9 mouse cellular contexts compared by ENCODE assay signal in genomic region chr19:41800451-41800850, GRCm38 (mm10). TPM values are rescaled to one million over a fixed set of nuclear protein-coding genes. Genes with fewer than 3 reads are reported as not detected.
DNase-seq lines count a peak whose midpoint lies in the region; ATAC-seq and TF ChIP-seq lines count a peak whose summit lies in the region.
"Had no signal": no experiment of that assay in that cellular context is flagged by ENCODE, and none has a peak within 500 bp of the region (broad histone marks: within the 10 kb centered on the region; RNA-seq: fewer than 3 reads in every experiment).

No protein-coding gene starts in this region.

- no peak for TF ChIP-seq POLR2A in MEL (IDR thresholded peaks at IDR 0.05; ENCODE audit: control insufficient read depth in 1 of 2, insufficient read depth in 1 of 2, low read depth in 1 of 2, low read length in 2 of 2, poor library complexity in 1 of 2)

- no peak overlapping the region for H3K27ac ChIP-seq in heart, embryonic 12.5 days (ENCODE audit: poor library complexity, severe bottlenecking)
- H3K27ac ChIP-seq in MEL (ENCODE audit: control insufficient read depth, low read depth, low read length) = no peak overlapping the region
- no peak overlapping the region for H3K27ac ChIP-seq in hindbrain, embryonic 13.5 days
- peak overlapping the region; percentile 95; the same call in 1 of the 2 replicates for H3K27ac ChIP-seq in midbrain, embryonic 10.5 days (replicated peaks)

- TF ChIP-seq RAD21 in MEL (IDR thresholded peaks at IDR 0.05; ENCODE audit: low read depth, low read length) = no peak

- H3K4me2 ChIP-seq in heart, embryonic 12.5 days = peak overlapping the region; percentile 74
- H3K4me2 ChIP-seq in hindbrain, embryonic 13.5 days = peak overlapping the region; percentile 88

- TF ChIP-seq EP300 in MEL (IDR thresholded peaks at IDR 0.05; ENCODE audit: low read depth in 1 of 2, low read length in 2 of 2) = no peak

- no peaks in the 10 kb centered on the region for H3K9me3 ChIP-seq in heart, embryonic 12.5 days (replicated peaks)
- no peaks in the 10 kb centered on the region for H3K9me3 ChIP-seq in MEL (replicated peaks; ENCODE audit: insufficient read depth, low read length)
- H3K9me3 ChIP-seq in hindbrain, embryonic 13.5 days = no peaks in the 10 kb centered on the region
- H3K9me3 ChIP-seq in midbrain, embryonic 10.5 days (replicated peaks) = no peaks in the 10 kb centered on the region; the same call in 1 of the 2 replicates

- peaks cover 13% of the 10 kb centered on the region for H3K4me1 ChIP-seq in heart, embryonic 12.5 days (replicated peaks)
- peaks cover 8 to 18% of the 10 kb centered on the region in 2 experiments for H3K4me1 ChIP-seq in MEL (ENCODE audit: control insufficient read depth in 1 of 2, insufficient read depth in 2 of 2, low read length in 2 of 2)
- H3K4me1 ChIP-seq in hindbrain, embryonic 13.5 days (replicated peaks) = peaks cover 19% of the 10 kb centered on the region
- H3K4me1 ChIP-seq in midbrain, embryonic 10.5 days = peaks cover 43% of the 10 kb centered on the region

- no peaks in the 10 kb centered on the region for H3K27me3 ChIP-seq in heart, embryonic 12.5 days (replicated peaks)
- no peaks in the 10 kb centered on the region for H3K27me3 ChIP-seq in MEL (ENCODE audit: control insufficient read depth in 1 of 2, insufficient read depth in 2 of 2, low read length in 2 of 2)
- H3K27me3 ChIP-seq in hindbrain, embryonic 13.5 days = 0 out of 2 replicates have a peak, but pooled peaks cover 3% of the 10 kb centered on the region
- no peaks in the 10 kb centered on the region for H3K27me3 ChIP-seq in midbrain, embryonic 10.5 days (ENCODE audit: low read depth, poor library complexity, severe bottlenecking)

- peaks cover 35% of the 10 kb centered on the region for H3K79me2 ChIP-seq in MEL (ENCODE audit: control insufficient read depth, insufficient read depth, low read length, poor library complexity)

- no peak for TF ChIP-seq CTCF in MEL (IDR thresholded peaks at IDR 0.05 in 2 of 3, conservative IDR thresholded peaks at IDR 0.05 in 1 of 3; ENCODE audit: control insufficient read depth in 1 of 3, insufficient read depth in 1 of 3, low read depth in 2 of 3, low read length in 3 of 3, poor library complexity in 1 of 3, severe bottlenecking in 1 of 3)

- ATAC-seq in heart, embryonic 12.5 days (ENCODE audit: insufficient number of reproducible peaks, low FRiP score) = no peak
- no peak for ATAC-seq in hindbrain, embryonic 13.5 days (ENCODE audit: low FRiP score)

- H3K36me3 ChIP-seq in heart, embryonic 12.5 days = no peaks in the 10 kb centered on the region
- peaks cover 0 to 13% of the 10 kb centered on the region in 2 experiments; a peak in 2 of 4 replicates for H3K36me3 ChIP-seq in MEL (ENCODE audit: control insufficient read depth in 1 of 2, insufficient read depth in 2 of 2, low read length in 2 of 2)
- no peaks in the 10 kb centered on the region for H3K36me3 ChIP-seq in hindbrain, embryonic 13.5 days
- peaks cover 4% of the 10 kb centered on the region; the same call in 1 of the 2 replicates for H3K36me3 ChIP-seq in midbrain, embryonic 10.5 days

- WGBS in heart, embryonic 12.5 days = 50% methylated on average over 6 of the region's 6 CpGs
- whole genome bisulfite sequencing in hindbrain, embryonic 13.5 days = 49% methylated on average over 6 of the region's 6 CpGs
- WGBS in midbrain, embryonic 10.5 days = 48% methylated on average over 6 of the region's 6 CpGs

- peak overlapping the region; percentile 36; the same call in 1 of the 2 replicates for H3K9ac ChIP-seq in heart, embryonic 12.5 days
- H3K9ac ChIP-seq in MEL (ENCODE audit: control insufficient read depth, low read depth, low read length, poor library complexity, severe bottlenecking) = peak overlapping the region; percentile 87
- H3K9ac ChIP-seq in hindbrain, embryonic 13.5 days = peak overlapping the region; percentile 84

- H3K4me3 ChIP-seq in heart, embryonic 12.5 days = peak overlapping the region; percentile 98
- H3K4me3 ChIP-seq in MEL (ENCODE audit: control insufficient read depth in 1 of 2, insufficient read depth in 1 of 2, low read depth in 2 of 2, low read length in 2 of 2) = peak overlapping the region; percentile 66 to 86
- H3K4me3 ChIP-seq in hindbrain, embryonic 13.5 days = peak overlapping the region; percentile 90
- peak overlapping the region; percentile 88 for H3K4me3 ChIP-seq in midbrain, embryonic 10.5 days

- DNase-seq in heart, adult 18-20 months = no peak
- DNase-seq in MEL (ENCODE audit: low read depth, low spot score) = no peak
- no peak for DNase-seq in midbrain, embryonic 10.5 days (ENCODE audit: low spot score)
- no peak for DNase-seq in adrenal gland, adult 8-10 months
- DNase-seq in left cerebral cortex, adult 8-10 months (ENCODE audit: low spot score in 2 of 2) = no peak
- DNase-seq in urinary bladder, postnatal 10 days (ENCODE audit: low spot score) = no peak
- DNase-seq: right cerebral cortex, adult 18-20 months had no signal

TF ChIP-seq in MEL, 35 proteins besides CTCF, POLR2A, EP300 and RAD21:
- no peak for TF ChIP-seq CHD1 (IDR thresholded peaks at IDR 0.05; ENCODE audit: low read depth, low read length)
- TF ChIP-seq HCFC1 (IDR thresholded peaks at IDR 0.05; ENCODE audit: low read depth, low read length) = no peak

RNA-seq across cellular contexts. Expression of gene Arhgap19, which starts 1.4 kb away (rescaled TPM):
- 17.8 and 19.5 TPM in 2 replicates for polyA plus RNA-seq in heart, embryonic 12.5 days (2016; fragmentation: Nextera tagmentation; extraction: Ambion mirVana)
- total RNA-seq in heart, adult 18-20 months (2021) = 1 to 10 TPM; 2.0 to 2.6 TPM
- total RNA-seq in MEL (2012; rRNA removed) = 47.5 and 53.9 TPM in 2 replicates
- 10 to 100 TPM in 1 of 2 experiments, not detected in 1; 67.9 TPM for polyA plus RNA-seq in MEL (2012; ENCODE audit: insufficient read depth in 1 of 2, insufficient read length in 2 of 2, low read depth in 1 of 2, low replicate concordance in 2 of 2, missing spikeins in 1 of 2)
- polyA plus RNA-seq in hindbrain, embryonic 13.5 days (2015; fragmentation: Nextera tagmentation; extraction: Ambion mirVana) = 6.3 and 7.6 TPM in 2 replicates
- polyA plus RNA-seq in midbrain, embryonic 10.5 days (2016; fragmentation: Nextera tagmentation; extraction: Ambion mirVana) = 38.1 and 39.5 TPM in 2 replicates
- total RNA-seq in adrenal gland, adult 8-10 months (2022) = 1 to 10 TPM; 4.5 to 8.6 (median 7.2) TPM
- 1 to 10 TPM; 3.2 to 5.5 (median 3.8) TPM for total RNA-seq in left cerebral cortex, adult 8-10 months (2022)

RNA-seq across cellular contexts. Expression of gene Frat1, which starts 29.3 kb away (rescaled TPM):
- polyA plus RNA-seq in heart, embryonic 12.5 days (2016; fragmentation: Nextera tagmentation; extraction: Ambion mirVana) = 2.5 and 3.2 TPM in 2 replicates
- 1 to 10 TPM; 1.7 to 2.5 TPM for total RNA-seq in heart, adult 18-20 months (2021)
- 26.7 and 36.0 TPM in 2 replicates for total RNA-seq in MEL (2012; rRNA removed)
- polyA plus RNA-seq in MEL (2012; ENCODE audit: insufficient read depth in 1 of 2, insufficient read length in 2 of 2, low read depth in 1 of 2, low replicate concordance in 2 of 2, missing spikeins in 1 of 2) = 10 to 100 TPM in 1 of 2 experiments, not detected in 1; 31.5 TPM
- 25.6 and 27.8 TPM in 2 replicates for polyA plus RNA-seq in hindbrain, embryonic 13.5 days (2015; fragmentation: Nextera tagmentation; extraction: Ambion mirVana)
- 10.3 and 11.9 TPM in 2 replicates for polyA plus RNA-seq in midbrain, embryonic 10.5 days (2016; fragmentation: Nextera tagmentation; extraction: Ambion mirVana)
- 1 to 10 TPM; 7.5 to 9.2 (median 8.8) TPM for total RNA-seq in adrenal gland, adult 8-10 months (2022)
- 10 to 100 TPM; 18.5 to 22.1 (median 20.7) TPM for total RNA-seq in left cerebral cortex, adult 8-10 months (2022)

RNA-seq across cellular contexts. Expression of gene Frat2, which starts 47.5 kb away (rescaled TPM):
- polyA plus RNA-seq in heart, embryonic 12.5 days (2016; fragmentation: Nextera tagmentation; extraction: Ambion mirVana) = 3.6 TPM in 2 replicates
- total RNA-seq in heart, adult 18-20 months (2021) = 1 to 10 TPM; 2.5 to 3.3 TPM
- 55.6 and 58.2 TPM in 2 replicates for total RNA-seq in MEL (2012; rRNA removed)
- 100 to 1,000 TPM in 1 of 2 experiments, not detected in 1; 110 TPM for polyA plus RNA-seq in MEL (2012; ENCODE audit: insufficient read depth in 1 of 2, insufficient read length in 2 of 2, low read depth in 1 of 2, low replicate concordance in 2 of 2, missing spikeins in 1 of 2)
- 8.4 and 10.4 TPM in 2 replicates for polyA plus RNA-seq in hindbrain, embryonic 13.5 days (2015; fragmentation: Nextera tagmentation; extraction: Ambion mirVana)
- 5.4 and 6.5 TPM in 2 replicates for polyA plus RNA-seq in midbrain, embryonic 10.5 days (2016; fragmentation: Nextera tagmentation; extraction: Ambion mirVana)
- total RNA-seq in adrenal gland, adult 8-10 months (2022) = 1 to 10 TPM; 1.8 to 4.4 (median 3.8) TPM
- total RNA-seq in left cerebral cortex, adult 8-10 months (2022) = 1 to 10 TPM; 5.9 to 8.2 (median 6.5) TPM

RNA-seq across cellular contexts. Expression of gene Slit1, which starts 57.0 kb away (rescaled TPM):
- 0.04 and 0.13 TPM in 2 replicates for polyA plus RNA-seq in heart, embryonic 12.5 days (2016; fragmentation: Nextera tagmentation; extraction: Ambion mirVana)
- total RNA-seq in heart, adult 18-20 months (2021) = under 1 TPM; 0.07 to 0.08 TPM
- 0.04 TPM in 1 of 2 replicates, not detected in the other for total RNA-seq in MEL (2012; rRNA removed)
- under 1 TPM in 1 of 2 experiments, not detected in 1; 0.04 TPM for polyA plus RNA-seq in MEL (2012; ENCODE audit: insufficient read depth in 1 of 2, insufficient read length in 2 of 2, low read depth in 1 of 2, low replicate concordance in 2 of 2, missing spikeins in 1 of 2)
- 22.3 and 25.6 TPM in 2 replicates for polyA plus RNA-seq in hindbrain, embryonic 13.5 days (2015; fragmentation: Nextera tagmentation; extraction: Ambion mirVana)
- polyA plus RNA-seq in midbrain, embryonic 10.5 days (2016; fragmentation: Nextera tagmentation; extraction: Ambion mirVana) = 12.8 and 13.4 TPM in 2 replicates
- total RNA-seq in adrenal gland, adult 8-10 months (2022) = 10 to 100 TPM in 2 of 4 experiments, 1 to 10 TPM in 2; 5.7 to 32.3 (median 14.2) TPM
- total RNA-seq in left cerebral cortex, adult 8-10 months (2022) = 10 to 100 TPM; 43.6 to 51.7 (median 48.7) TPM

Comparison
In these comparisons a context has a peak if more than half of its experiments do, and no peak if none do; other contexts are left out.
1. H3K9ac ChIP-seq: peak in every context shown above with its lines; median percentile 87 in MEL; 84 in hindbrain, embryonic 13.5 days; 36 in heart, embryonic 12.5 days.